Mouse (Mus musculus) liver, adult (tissue): Measurements from ENCODE around the gene Stx18.

Experiments used
- GATA4 ChIP-seq: IDR thresholded peaks from 2 replicates; pipeline ENCODE4 v1.6.1; 2014; ENCODE audit warnings: mild to moderate bottlenecking, low read length; ENCODE audit not compliant: insufficient replicate concordance

The Stx18 gene

GRCm38 (mm10) chr5:38151264-38151663 lies 112.7 kb downstream of the Stx18 start:
- no peak for TF ChIP-seq GATA4

- no peak for TF ChIP-seq GATA4
These were observed 113.9 kb downstream of the Stx18 start for GRCm38 (mm10) chr5:38152201-38153108.

GRCm38 (mm10) chr5:38153636-38154035 lies 115.1 kb downstream of the Stx18 start:
- TF ChIP-seq GATA4, result no peak

GRCm38 (mm10) chr5:38157481-38158020 lies 119.0 kb downstream of the Stx18 start:
- no peak for TF ChIP-seq GATA4

GRCm38 (mm10) chr5:38158501-38158946 lies 120.0 kb downstream of the Stx18 start:
- no peak for TF ChIP-seq GATA4

GRCm38 (mm10) chr5:38158947-38159633 lies 120.5 kb downstream of the Stx18 start:
- TF ChIP-seq GATA4, result no peak

GRCm38 (mm10) chr5:38159634-38160413 lies 121.3 kb downstream of the Stx18 start, which contains the start of gene Nsg1:
Nsg1 (minus strand) TSS chr5:38159907.
- no peak for TF ChIP-seq GATA4

- no peak for TF ChIP-seq GATA4
These were observed 130.0 kb downstream of the Stx18 start for GRCm38 (mm10) chr5:38168497-38168896.

- TF ChIP-seq GATA4, result no peak
These were observed 135.2 kb downstream of the Stx18 start for GRCm38 (mm10) chr5:38173766-38174165.

- TF ChIP-seq GATA4, result no peak
These were observed 135.8 kb downstream of the Stx18 start for GRCm38 (mm10) chr5:38174256-38174912.

- TF ChIP-seq GATA4, result no peak
These were observed 146.2 kb downstream of the Stx18 start for GRCm38 (mm10) chr5:38184688-38185285.

GRCm38 (mm10) chr5:38187006-38187405 lies 148.5 kb downstream of the Stx18 start:
- no peak for TF ChIP-seq GATA4
